ENCODE assay signal across 24 mouse cellular contexts in the genomic region with DNA sequence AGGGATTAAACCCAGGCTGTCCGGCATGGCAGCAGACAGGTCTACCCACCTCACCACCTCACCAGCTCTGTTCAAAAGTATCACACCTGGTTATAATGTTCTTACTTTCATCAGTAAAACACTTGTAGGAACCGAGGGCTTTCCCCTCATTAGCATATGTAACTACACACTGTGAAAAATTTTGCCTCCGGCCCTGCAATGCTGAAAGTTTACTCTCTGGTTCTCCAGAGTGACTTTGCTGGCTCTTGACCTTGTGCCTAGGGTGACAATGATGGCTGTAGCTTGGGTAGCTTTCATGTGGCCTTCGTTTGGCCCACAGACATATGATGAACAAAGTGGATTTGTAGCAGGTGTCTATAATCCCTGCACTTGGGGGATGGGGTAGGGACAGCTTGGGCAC. TPM values are rescaled to one million over a fixed set of nuclear protein-coding genes. Genes with fewer than 3 reads are reported as not detected.
DNase-seq lines count a peak whose midpoint lies in the region; ATAC-seq and TF ChIP-seq lines count a peak whose summit lies in the region.
"Had no signal": no experiment of that assay in that cellular context is flagged by ENCODE, and none has a peak within 500 bp of the region (broad histone marks: within the 10 kb centered on the region; RNA-seq: fewer than 3 reads in every experiment).

No protein-coding gene starts in this region.

- TF ChIP-seq CTCF in ES-Bruce4 (IDR thresholded peaks at IDR 0.05; ENCODE audit: low read depth, low read length): no peak

- no peak overlapping the region for H3K4me2 ChIP-seq in kidney, embryonic 15.5 days
- H3K4me2 ChIP-seq: embryonic facial prominence, embryonic 15.5 days; heart, embryonic 13.5 days; hindbrain, embryonic 14.5 days had no signal

- WGBS in kidney, embryonic 15.5 days: 84% methylated on average over 4 of the region's 4 CpGs

- peaks cover 4% of the 10 kb centered on the region; the same call in 1 of the 2 replicates for H3K4me1 ChIP-seq in kidney, embryonic 15.5 days
- peaks cover 5% of the 10 kb centered on the region for H3K4me1 ChIP-seq in ES-Bruce4 (ENCODE audit: control insufficient read depth, insufficient read depth, low read length)
- H3K4me1 ChIP-seq: embryonic facial prominence, embryonic 15.5 days had no signal

- H3K27ac ChIP-seq in kidney, embryonic 15.5 days: no peak overlapping the region
- no peak overlapping the region for H3K27ac ChIP-seq in ES-Bruce4 (ENCODE audit: insufficient read depth, low read length)
- H3K27ac ChIP-seq: embryonic facial prominence, embryonic 15.5 days; forebrain, embryonic 10.5 days; gastrocnemius, adult 2 months; heart, embryonic 13.5 days; hindbrain, embryonic 14.5 days had no signal

- H3K4me3 ChIP-seq in kidney, embryonic 15.5 days (replicated peaks): no peak overlapping the region
- no peak overlapping the region for H3K4me3 ChIP-seq in ES-Bruce4 (ENCODE audit: low read depth, low read length)
- H3K4me3 ChIP-seq: embryonic facial prominence, embryonic 15.5 days; erythroblast, embryonic 14.5 days; forebrain, embryonic 10.5 days; gastrocnemius, adult 2 months; heart, embryonic 13.5 days; hindbrain, embryonic 10.5 days had no signal

- intact Hi-C loops in left cerebral cortex, postnatal 4 days (cut with DNase I): no loop called here

- no peak for ATAC-seq in kidney, embryonic 15.5 days (replicated peaks; ENCODE audit: low FRiP score)
- ATAC-seq: forebrain, embryonic 14.5 days had no signal

- H3K36me3 ChIP-seq in kidney, embryonic 15.5 days: no peaks in the 10 kb centered on the region
- H3K36me3 ChIP-seq in ES-Bruce4 (ENCODE audit: control insufficient read depth, insufficient read depth, low read length, poor library complexity, severe bottlenecking): no peaks in the 10 kb centered on the region
- H3K36me3 ChIP-seq: embryonic facial prominence, embryonic 15.5 days; forebrain, embryonic 10.5 days; heart, embryonic 13.5 days; hindbrain, embryonic 10.5 days had no signal

- no peaks in the 10 kb centered on the region for H3K27me3 ChIP-seq in kidney, embryonic 15.5 days
- no peaks in the 10 kb centered on the region for H3K27me3 ChIP-seq in ES-Bruce4 (ENCODE audit: control insufficient read depth, insufficient read depth, low read length, poor library complexity, severe bottlenecking)
- H3K27me3 ChIP-seq: embryonic facial prominence, embryonic 15.5 days; heart, embryonic 13.5 days had no signal

- no peak for TF ChIP-seq EP300 in ES-Bruce4 (IDR thresholded peaks at IDR 0.05; ENCODE audit: insufficient read depth, low read depth, low read length)

- no peaks in the 10 kb centered on the region for H3K9me3 ChIP-seq in kidney, embryonic 15.5 days (replicated peaks)
- H3K9me3 ChIP-seq in ES-Bruce4 (replicated peaks; ENCODE audit: control insufficient read depth, insufficient read depth, low read length, poor library complexity, severe bottlenecking): no peaks in the 10 kb centered on the region
- H3K9me3 ChIP-seq: embryonic facial prominence, embryonic 15.5 days; forebrain, embryonic 10.5 days; hindbrain, embryonic 10.5 days had no signal

- H3K9ac ChIP-seq in kidney, embryonic 15.5 days: no peak overlapping the region
- H3K9ac ChIP-seq in ES-Bruce4 (ENCODE audit: low read depth, poor library complexity, severe bottlenecking): peak overlapping the region; percentile 35; the same call in 1 of the 2 replicates
- H3K9ac ChIP-seq: embryonic facial prominence, embryonic 15.5 days; hindbrain, embryonic 14.5 days had no signal

- DNase-seq in kidney, adult 18-20 months: peak; percentile 38
- peak; percentile 57 for DNase-seq in kidney, postnatal 14 days
- no peak for DNase-seq in adrenal gland, adult 2 months
- DNase-seq in embryo, embryonic 9.5 days (ENCODE audit: extremely low spot score): no peak
- DNase-seq in left cerebral cortex, postnatal 4 days: no peak
- DNase-seq: cerebellum, adult 11-12 months; cerebellum, adult 9-10 months; cerebellum, postnatal 36 days; gastrocnemius, adult 2 months; gastrocnemius, postnatal 25 days had no signal

- TF ChIP-seq POLR2A in ES-Bruce4 (IDR thresholded peaks at IDR 0.05; ENCODE audit: insufficient read depth, low read length): no peak

RNA-seq across cellular contexts. Expression of gene Ccdc113, which starts 13.1 kb away (rescaled TPM):
- 0.59 and 0.83 TPM in 2 replicates for polyA plus RNA-seq in kidney, embryonic 15.5 days (2015; fragmentation: Nextera tagmentation; extraction: Ambion mirVana)
- 0.52 and 1.9 TPM in 2 replicates for polyA plus RNA-seq in ES-Bruce4 (2011; ENCODE audit: insufficient read depth, insufficient read length, low read depth, missing spikeins)
- 1 to 10 TPM in 1 of 2 experiments, under 1 TPM in 1; 0.81 to 1.7 TPM for total RNA-seq in adrenal gland, adult 2 months (2021)
- polyA plus RNA-seq in adrenal gland, adult 2 months (2012; rRNA removed): 0.10 TPM in 1 of 2 replicates, not detected in the other
- total RNA-seq in left cerebral cortex, postnatal 4 days (2021): 1 to 10 TPM in 1 of 2 experiments, under 1 TPM in 1; 0.60 to 1.0 TPM
- total RNA-seq: gastrocnemius, adult 2 months; gastrocnemius, postnatal 25 days; granulocyte monocyte progenitor cell, adult 5-6 weeks; MEL had no signal
- polyA plus RNA-seq: embryonic facial prominence, embryonic 11.5 days; erythroblast, embryonic 14.5 days had no signal

RNA-seq across cellular contexts. Expression of gene Prss54, which starts 29.2 kb away (rescaled TPM):
- not detected in 2 replicates for polyA plus RNA-seq in kidney, embryonic 15.5 days (2015; fragmentation: Nextera tagmentation; extraction: Ambion mirVana)
- polyA plus RNA-seq in ES-Bruce4 (2011; ENCODE audit: insufficient read depth, insufficient read length, low read depth, missing spikeins): not detected in 2 replicates
- not detected for total RNA-seq in adrenal gland, adult 2 months (2021)
- not detected in 2 replicates for polyA plus RNA-seq in adrenal gland, adult 2 months (2012; rRNA removed)
- not detected for total RNA-seq in left cerebral cortex, postnatal 4 days (2021)
- total RNA-seq: adrenal gland, postnatal 14 days; gastrocnemius, adult 2 months; gastrocnemius, postnatal 25 days; granulocyte monocyte progenitor cell, adult 5-6 weeks; MEL had no signal
- polyA plus RNA-seq: embryonic facial prominence, embryonic 11.5 days; embryonic facial prominence, embryonic 15.5 days; erythroblast, embryonic 14.5 days; forebrain, embryonic 10.5 days; forebrain, embryonic 14.5 days; heart, embryonic 13.5 days; heart, postnatal 0 days; hindbrain, embryonic 10.5 days; hindbrain, embryonic 14.5 days had no signal

RNA-seq across cellular contexts. Expression of gene Csnk2a2, which starts 57.1 kb away (rescaled TPM):
- 9.0 and 10.5 TPM in 2 replicates for polyA plus RNA-seq in kidney, embryonic 15.5 days (2015; fragmentation: Nextera tagmentation; extraction: Ambion mirVana)
- 210 and 236 TPM in 2 replicates for polyA plus RNA-seq in ES-Bruce4 (2011; ENCODE audit: insufficient read depth, insufficient read length, low read depth, missing spikeins)
- 10 to 100 TPM; 59.4 to 86.9 TPM for total RNA-seq in adrenal gland, adult 2 months (2021)
- 10.0 and 13.9 TPM in 2 replicates for polyA plus RNA-seq in adrenal gland, adult 2 months (2012; rRNA removed)
- 10 to 100 TPM; 81.1 to 93.5 TPM for total RNA-seq in left cerebral cortex, postnatal 4 days (2021)

Comparison
In these comparisons a context has a peak if more than half of its experiments do, and no peak if none do; other contexts are left out.
1. DNase-seq: peak in kidney, adult 18-20 months (single experiment) and kidney, postnatal 14 days (single experiment); none in adrenal gland, adult 2 months (single experiment), embryo, embryonic 9.5 days (single experiment) and left cerebral cortex, postnatal 4 days (single experiment).
2. RNA of gene Csnk2a2, which starts 57.1 kb away (polyA plus RNA-seq): 210 to 236 TPM in ES-Bruce4; 10.0 to 13.9 TPM in adrenal gland, adult 2 months and 9.0 to 10.5 TPM in kidney, embryonic 15.5 days; every median in the first group is over 10 times any median in the second.